Mouse (Mus musculus) embryo, embryonic 11 days (tissue): ENCODE measurements at regions not wholly inside any gene's neighbourhood (a gene's known extent, or its start where the extent isn't known, plus 50 kb on each side); places are given as distances from the start of the nearest gene placed in this dataset.

ENCODE experiments used
- DNase-seq: peaks from one replicate; pipeline ENCODE4 v3.0.0-alpha.2; 2015

GRCm38 (mm10) chr8:74153914-74154540 lies 718.9 kb upstream of the Isx start:
- DNase-seq = no peak

GRCm38 (mm10) chr8:74169561-74169960 lies 703.4 kb upstream of the Isx start:
- no peak for DNase-seq

DNA sequence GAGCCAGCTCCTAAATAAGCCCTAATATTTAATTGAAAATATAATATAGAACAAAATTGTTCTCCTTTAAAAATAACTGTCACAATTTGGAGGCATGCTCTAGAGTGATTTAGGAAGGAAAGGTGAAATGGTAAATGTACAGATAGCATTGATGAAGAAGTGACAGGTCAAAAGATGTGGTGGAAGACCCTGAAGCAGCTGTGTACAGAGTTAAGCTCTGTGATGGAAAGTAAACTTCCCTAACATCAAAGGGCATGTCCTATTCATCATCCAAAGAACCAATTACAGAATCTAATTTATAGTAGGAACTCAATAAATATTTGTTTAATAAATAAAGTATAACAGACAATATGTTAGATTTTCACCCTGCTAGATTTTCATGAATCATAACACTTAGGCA lies 702.3 kb upstream of the Isx start:
- no peak for DNase-seq

GRCm38 (mm10) chr8:74171113-74171512 lies 701.9 kb upstream of the Isx start:
- peak; percentile 15 for DNase-seq

DNA sequence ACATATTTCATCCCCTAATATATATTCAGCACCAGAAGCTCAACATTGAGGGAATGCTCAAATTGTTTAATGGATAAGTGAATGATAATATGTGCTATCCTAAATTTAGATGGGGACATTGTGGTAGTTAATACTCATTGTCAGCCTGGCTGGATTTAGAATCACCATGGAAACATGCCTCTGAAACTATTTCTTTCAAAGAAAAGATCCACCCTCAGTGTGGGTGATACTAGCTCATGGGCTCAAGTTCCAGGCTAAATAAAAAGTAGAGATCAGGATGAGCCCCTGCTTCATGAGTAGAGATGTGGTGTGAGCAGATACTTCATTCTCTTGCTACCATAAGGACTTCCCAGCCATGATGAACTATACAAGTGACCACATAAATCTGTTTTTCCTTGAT lies 668.4 kb upstream of the Isx start:
- no peak for DNase-seq

- no peak for DNase-seq
Observed at GRCm38 (mm10) chr8:74208292-74208691, 664.7 kb upstream of the Isx start.

GRCm38 (mm10) chr8:74216776-74217175 lies 656.2 kb upstream of the Isx start:
- DNase-seq = no peak
